In the genomic region with DNA sequence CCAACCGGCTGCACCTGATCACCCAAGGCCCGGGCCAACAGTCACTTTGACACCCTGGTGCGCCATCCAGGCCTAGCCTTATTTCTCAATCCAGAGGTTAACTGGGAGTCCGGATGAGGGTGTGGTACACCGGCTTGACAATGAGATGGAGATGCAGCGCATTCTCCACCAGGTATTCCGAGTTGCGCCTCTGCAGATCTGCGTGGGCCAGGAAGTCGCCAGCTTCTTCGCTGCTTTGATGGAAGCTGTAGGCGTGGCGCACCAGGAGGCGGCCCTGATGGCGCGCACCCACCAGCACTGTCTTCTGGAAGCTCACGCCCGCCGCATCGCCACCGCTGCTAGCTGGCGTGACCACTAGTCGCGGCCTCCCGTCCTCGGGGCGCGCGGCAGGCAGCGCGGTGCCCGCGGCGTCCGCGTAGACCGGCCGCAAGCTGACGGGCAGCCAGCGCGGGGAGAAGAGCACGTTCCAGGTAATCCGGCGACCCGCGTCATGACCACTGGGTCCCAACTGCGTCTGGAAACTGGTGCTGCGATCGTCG, we compare ENCODE assay signal across 8 mouse cellular contexts. TPM values are rescaled to one million over a fixed set of nuclear protein-coding genes. Genes with fewer than 3 reads are reported as not detected.
DNase-seq lines count a peak whose midpoint lies in the region; ATAC-seq lines count a peak whose summit lies in the region.

No protein-coding gene starts in this region.

- peaks cover 11% of the 10 kb centered on the region for H3K27me3 ChIP-seq in hindbrain, embryonic 15.5 days

- peak overlapping the region; percentile 83 for H3K27ac ChIP-seq in hindbrain, embryonic 15.5 days (replicated peaks)

- DNase-seq in left cerebral cortex, adult 18-20 months (ENCODE audit: low spot score in 2 of 2): peak; percentile 30 to 46
- no peak for DNase-seq in left cerebral cortex, adult 11 months (ENCODE audit: low spot score)
- peak; percentile 67 for DNase-seq in cerebellum, adult 9-10 months
- peak; percentile 52 for DNase-seq in neural tube, embryonic 10.5 days (ENCODE audit: extremely low spot score, low spot score)
- no peak for DNase-seq in adrenal gland, postnatal 25 days

- H3K4me2 ChIP-seq in hindbrain, embryonic 15.5 days: peak overlapping the region; percentile 70

- WGBS in hindbrain, embryonic 15.5 days: 5% methylated on average over 49 of the region's 50 CpGs

- H3K4me3 ChIP-seq in hindbrain, embryonic 15.5 days: peak overlapping the region; percentile 48

- no peak for ATAC-seq in hindbrain, embryonic 15.5 days (ENCODE audit: low FRiP score, low read depth)
- ATAC-seq in inflammation-experienced regulatory T-cells, adult 6 months: no peak
- no peak for ATAC-seq in megakaryocyte-erythroid progenitor cell, adult 5-6 weeks (replicated peaks; ENCODE audit: low FRiP score, low TSS enrichment, poor library complexity, severe bottlenecking)

- H3K4me1 ChIP-seq in hindbrain, embryonic 15.5 days (replicated peaks): peaks cover 65% of the 10 kb centered on the region

- no peaks in the 10 kb centered on the region for H3K9me3 ChIP-seq in hindbrain, embryonic 15.5 days

- H3K36me3 ChIP-seq in hindbrain, embryonic 15.5 days: no peaks in the 10 kb centered on the region

- peak overlapping the region; percentile 52 for H3K9ac ChIP-seq in hindbrain, embryonic 15.5 days

RNA-seq across cellular contexts. Expression of gene Btbd17, which starts 4.3 kb away (rescaled TPM):
- 10 to 100 TPM; 26.3 to 31.6 TPM for total RNA-seq in left cerebral cortex, adult 18-20 months (2021)
- polyA plus RNA-seq in hindbrain, embryonic 15.5 days (2015; fragmentation: Nextera tagmentation; extraction: Ambion mirVana): 26.0 and 26.4 TPM in 2 replicates
- not detected for polyA plus RNA-seq in inflammation-experienced regulatory T-cells, adult 6 months (2017; shearing (Covaris generic))
- not detected in 2 replicates for total RNA-seq in adrenal gland, postnatal 25 days (2021)
- total RNA-seq in megakaryocyte-erythroid progenitor cell, adult 5-6 weeks (2014; fragmentation: Nextera tagmentation): not detected in 2 replicates
- total RNA-seq in megakaryocyte-erythroid progenitor cell, adult 5-6 weeks (2017): not detected in 2 replicates

RNA-seq across cellular contexts. Expression of gene Gpr142, which starts 7.3 kb away (rescaled TPM):
- total RNA-seq in left cerebral cortex, adult 18-20 months (2021): not detected
- polyA plus RNA-seq in hindbrain, embryonic 15.5 days (2015; fragmentation: Nextera tagmentation; extraction: Ambion mirVana): not detected in 2 replicates
- polyA plus RNA-seq in inflammation-experienced regulatory T-cells, adult 6 months (2017; shearing (Covaris generic)): not detected
- total RNA-seq in adrenal gland, postnatal 25 days (2021): not detected in 2 replicates
- total RNA-seq in megakaryocyte-erythroid progenitor cell, adult 5-6 weeks (2014; fragmentation: Nextera tagmentation): not detected in 2 replicates
- not detected in 2 replicates for total RNA-seq in megakaryocyte-erythroid progenitor cell, adult 5-6 weeks (2017)

RNA-seq across cellular contexts. Expression of gene Kif19a, which starts 26.2 kb away (rescaled TPM):
- total RNA-seq in left cerebral cortex, adult 18-20 months (2021): 1 to 10 TPM; 1.7 to 2.6 TPM
- 0.51 and 0.93 TPM in 2 replicates for polyA plus RNA-seq in hindbrain, embryonic 15.5 days (2015; fragmentation: Nextera tagmentation; extraction: Ambion mirVana)
- polyA plus RNA-seq in inflammation-experienced regulatory T-cells, adult 6 months (2017; shearing (Covaris generic)): under 1 TPM in 1 of 3 experiments, not detected in 2; 0.33 TPM
- total RNA-seq in adrenal gland, postnatal 25 days (2021): 0.43 TPM in 1 of 2 replicates, not detected in the other
- total RNA-seq in megakaryocyte-erythroid progenitor cell, adult 5-6 weeks (2014; fragmentation: Nextera tagmentation): not detected in 2 replicates
- not detected in 2 replicates for total RNA-seq in megakaryocyte-erythroid progenitor cell, adult 5-6 weeks (2017)

RNA-seq across cellular contexts. Expression of gene Gprc5c, which starts 59.5 kb away (rescaled TPM):
- 1 to 10 TPM; 4.3 to 6.5 TPM for total RNA-seq in left cerebral cortex, adult 18-20 months (2021)
- polyA plus RNA-seq in hindbrain, embryonic 15.5 days (2015; fragmentation: Nextera tagmentation; extraction: Ambion mirVana): 8.5 and 11.6 TPM in 2 replicates
- polyA plus RNA-seq in inflammation-experienced regulatory T-cells, adult 6 months (2017; shearing (Covaris generic)): not detected
- 5.4 and 13.9 TPM in 2 replicates for total RNA-seq in adrenal gland, postnatal 25 days (2021)
- not detected in 2 replicates for total RNA-seq in megakaryocyte-erythroid progenitor cell, adult 5-6 weeks (2014; fragmentation: Nextera tagmentation)
- not detected in 2 replicates for total RNA-seq in megakaryocyte-erythroid progenitor cell, adult 5-6 weeks (2017)

Comparison
In these comparisons a context has a peak if more than half of its experiments do, and no peak if none do; other contexts are left out.
1. DNase-seq: peak in left cerebral cortex, adult 18-20 months (2 of 2), cerebellum, adult 9-10 months (single experiment) and neural tube, embryonic 10.5 days (single experiment); none in left cerebral cortex, adult 11 months (single experiment) and adrenal gland, postnatal 25 days (single experiment).
2. RNA of gene Btbd17, which starts 4.3 kb away (total RNA-seq): 26.3 to 31.6 TPM in left cerebral cortex, adult 18-20 months; not detected in adrenal gland, postnatal 25 days and not detected in megakaryocyte-erythroid progenitor cell, adult 5-6 weeks; every median in the first group is over 10 times any median in the second.